Mouse (Mus musculus): ENCODE measurements at regions not wholly inside any gene's neighbourhood (a gene's known extent, or its start where the extent isn't known, plus 50 kb on each side); places are given as distances from the start of the nearest gene placed in this dataset.
A peak's percentile ranks its signal among the peaks of the same experiment; 100 is the strongest.

- 0 out of 2 replicates have a peak overlapping the region, but pooled peaks have one; percentile 57 for H3K27ac ChIP-seq (ENCODE audit: low read depth, low read length)
- WGBS = 34% methylated on average over 17 of the region's 17 CpGs
These were observed 383.3 kb downstream of the Ins1 start for GRCm38 (mm10) chr19:52647066-52648046.

GRCm38 (mm10) chr19:52640228-52640627 lies 376.1 kb downstream of the Ins1 start:
- no peak for ATAC-seq
- Histone ChIP-seq H3K27me3 (ENCODE audit: insufficient read depth, low read length) (no peaks in the 10 kb centered on the region), H3K4me1 (ENCODE audit: insufficient read depth) (no peaks in the 10 kb centered on the region), H3K27ac (ENCODE audit: low read depth, low read length) (no peak overlapping the region), H3K9me3 (ENCODE audit: low read length) (no peaks in the 10 kb centered on the region), H3K4me3 (ENCODE audit: low read depth, low read length) (no peak overlapping the region), H3K4me2 (ENCODE audit: low read depth) (no peak overlapping the region), H3K9ac (no peak overlapping the region), H3K36me3 (ENCODE audit: insufficient read depth) (no peaks in the 10 kb centered on the region)
- no peak for DNase-seq
- 63% methylated on average over 5 of the region's 5 CpGs for WGBS
- TF ChIP-seq CTCF (IDR thresholded peaks at IDR 0.05; ENCODE audit: low read depth) = no peak

More at GRCm38 (mm10) chr19:52647066-52648046, 383.3 kb downstream of the Ins1 start:
- Histone ChIP-seq H3K27me3 (ENCODE audit: insufficient read depth, low read length) (no peaks in the 10 kb centered on the region), H3K4me1 (ENCODE audit: insufficient read depth) (0 out of 2 replicates have a peak, but pooled peaks cover 5% of the 10 kb centered on the region), H3K9ac (no peak overlapping the region), H3K36me3 (ENCODE audit: insufficient read depth) (no peaks in the 10 kb centered on the region), H3K4me3 (ENCODE audit: low read depth, low read length) (no peak overlapping the region), H3K4me2 (ENCODE audit: low read depth) (no peak overlapping the region), H3K9me3 (ENCODE audit: low read length) (no peaks in the 10 kb centered on the region)
- ATAC-seq = peak; percentile 83
- peak; percentile 65 for DNase-seq
- no peak for TF ChIP-seq CTCF (IDR thresholded peaks at IDR 0.05; ENCODE audit: low read depth)

GRCm38 (mm10) chr19:52632501-52632900 lies 368.4 kb downstream of the Ins1 start:
- Histone ChIP-seq H3K9ac (no peak overlapping the region), H3K4me2 (ENCODE audit: low read depth) (no peak overlapping the region), H3K9me3 (ENCODE audit: low read length) (no peaks in the 10 kb centered on the region), H3K27ac (ENCODE audit: low read depth, low read length) (no peak overlapping the region), H3K36me3 (ENCODE audit: insufficient read depth) (no peaks in the 10 kb centered on the region), H3K4me3 (ENCODE audit: low read depth, low read length) (no peak overlapping the region), H3K4me1 (ENCODE audit: insufficient read depth) (no peaks in the 10 kb centered on the region), H3K27me3 (ENCODE audit: insufficient read depth, low read length) (no peaks in the 10 kb centered on the region)
- no peak for ATAC-seq
- TF ChIP-seq CTCF (IDR thresholded peaks at IDR 0.05; ENCODE audit: low read depth) = no peak
- DNase-seq = no peak
- 76% methylated on average over 4 of the region's 4 CpGs for WGBS

GRCm38 (mm10) chr19:52624310-52624709 lies 360.2 kb downstream of the Ins1 start:
- no peak overlapping the region for H3K27ac ChIP-seq (ENCODE audit: low read depth, low read length)
- H3K4me1 ChIP-seq (ENCODE audit: insufficient read depth) = no peaks in the 10 kb centered on the region
- H3K36me3 ChIP-seq (ENCODE audit: insufficient read depth) = no peaks in the 10 kb centered on the region
- peak; percentile 50 for DNase-seq
- no peak overlapping the region for H3K9ac ChIP-seq
- no peak overlapping the region for H3K4me2 ChIP-seq (ENCODE audit: low read depth)
- H3K9me3 ChIP-seq (ENCODE audit: low read length) = no peaks in the 10 kb centered on the region
- ATAC-seq = peak; percentile 81
- no peak overlapping the region for H3K4me3 ChIP-seq (ENCODE audit: low read depth, low read length)
- TF ChIP-seq CTCF (IDR thresholded peaks at IDR 0.05; ENCODE audit: low read depth) = no peak
- 34% methylated on average over 5 of the region's 5 CpGs for WGBS
- H3K27me3 ChIP-seq (ENCODE audit: insufficient read depth, low read length) = no peaks in the 10 kb centered on the region

- no peaks in the 10 kb centered on the region for H3K27me3 ChIP-seq (ENCODE audit: insufficient read depth, low read length)
- no peak overlapping the region for H3K4me3 ChIP-seq (ENCODE audit: low read depth, low read length)
- no peaks in the 10 kb centered on the region for H3K9me3 ChIP-seq (ENCODE audit: low read length)
- H3K9ac ChIP-seq = no peak overlapping the region
- no peak; the same call in 1 of the 2 replicates for ATAC-seq
- no peak overlapping the region for H3K27ac ChIP-seq (ENCODE audit: low read depth, low read length)
- DNase-seq = no peak
- H3K4me2 ChIP-seq (ENCODE audit: low read depth) = no peak overlapping the region
- peak; percentile 54 for TF ChIP-seq CTCF (IDR thresholded peaks at IDR 0.05; ENCODE audit: low read depth)
- no peaks in the 10 kb centered on the region for H3K4me1 ChIP-seq (ENCODE audit: insufficient read depth)
- no peaks in the 10 kb centered on the region for H3K36me3 ChIP-seq (ENCODE audit: insufficient read depth)
These were observed 359.4 kb downstream of the Ins1 start for GRCm38 (mm10) chr19:52623496-52623895.

GRCm38 (mm10) chr19:52613353-52613752 lies 349.3 kb downstream of the Ins1 start:
- Histone ChIP-seq H3K9ac (no peak overlapping the region), H3K4me1 (ENCODE audit: insufficient read depth) (no peaks in the 10 kb centered on the region), H3K9me3 (ENCODE audit: low read length) (no peaks in the 10 kb centered on the region), H3K27me3 (ENCODE audit: insufficient read depth, low read length) (no peaks in the 10 kb centered on the region), H3K27ac (ENCODE audit: low read depth, low read length) (no peak overlapping the region), H3K36me3 (ENCODE audit: insufficient read depth) (no peaks in the 10 kb centered on the region), H3K4me2 (ENCODE audit: low read depth) (no peak overlapping the region), H3K4me3 (ENCODE audit: low read depth, low read length) (no peak overlapping the region)
- WGBS = 94% methylated on average over 5 of the region's 5 CpGs
- DNase-seq (no peak), ATAC-seq (no peak)
- no peak for TF ChIP-seq CTCF (IDR thresholded peaks at IDR 0.05; ENCODE audit: low read depth)

- Histone ChIP-seq H3K4me1 (ENCODE audit: insufficient read depth) (no peaks in the 10 kb centered on the region), H3K27me3 (ENCODE audit: insufficient read depth, low read length) (no peaks in the 10 kb centered on the region), H3K27ac (ENCODE audit: low read depth, low read length) (no peak overlapping the region), H3K4me3 (ENCODE audit: low read depth, low read length) (no peak overlapping the region), H3K9ac (no peak overlapping the region), H3K4me2 (ENCODE audit: low read depth) (no peak overlapping the region), H3K9me3 (ENCODE audit: low read length) (no peaks in the 10 kb centered on the region), H3K36me3 (ENCODE audit: insufficient read depth) (no peaks in the 10 kb centered on the region)
- ATAC-seq = no peak
- WGBS = 82% methylated on average over 3 of the region's 3 CpGs
- DNase-seq = no peak
- TF ChIP-seq CTCF (IDR thresholded peaks at IDR 0.05; ENCODE audit: low read depth) = no peak
These were observed 342.8 kb downstream of the Ins1 start for GRCm38 (mm10) chr19:52606859-52607258.

Measured in forebrain, postnatal 0 days (tissue).